18 mouse cellular contexts compared by ENCODE assay signal in genomic region chr11:61224907-61225306, GRCm38 (mm10). TPM values are rescaled to one million over a fixed set of nuclear protein-coding genes. Genes with fewer than 3 reads are reported as not detected.
"Had no signal": no experiment of that assay in that cellular context is flagged by ENCODE, and none has a peak within 500 bp of the region (broad histone marks: within the 10 kb centered on the region; RNA-seq: fewer than 3 reads in every experiment).

No protein-coding gene starts in this region.

- H3K9me3 ChIP-seq: limb, embryonic 12.5 days; limb, embryonic 15.5 days; megakaryocyte, embryonic 14.5 days; midbrain, embryonic 10.5 days; midbrain, embryonic 13.5 days had no signal

- H3K9ac ChIP-seq: limb, embryonic 12.5 days; limb, embryonic 15.5 days; liver, embryonic 14.5 days; liver, postnatal 0 days; lung, embryonic 14.5 days; midbrain, embryonic 13.5 days had no signal

- H3K27me3 ChIP-seq: limb, embryonic 12.5 days; limb, embryonic 15.5 days; midbrain, embryonic 13.5 days had no signal

- H3K4me3 ChIP-seq: limb, embryonic 12.5 days; limb, embryonic 15.5 days; megakaryocyte, embryonic 14.5 days; midbrain, embryonic 10.5 days; midbrain, embryonic 13.5 days had no signal

- H3K27ac ChIP-seq: kidney, postnatal 0 days; limb, embryonic 12.5 days; limb, embryonic 15.5 days; liver, embryonic 14.5 days; macrophage; midbrain, embryonic 10.5 days; midbrain, embryonic 13.5 days had no signal

- ATAC-seq: liver, postnatal 0 days; midbrain, embryonic 13.5 days; midbrain, embryonic 16.5 days had no signal

- H3K36me3 ChIP-seq: limb, embryonic 12.5 days; limb, embryonic 15.5 days; midbrain, embryonic 10.5 days; midbrain, embryonic 13.5 days had no signal

- DNase-seq: kidney, postnatal 36 days; layer of hippocampus, postnatal 36 days; liver, postnatal 0 days; lung, embryonic 14.5 days; thymus, adult 18-20 months; thymus, postnatal 36 days had no signal

- H3K4me2 ChIP-seq: limb, embryonic 12.5 days; limb, embryonic 15.5 days; liver, embryonic 11.5 days; lung, embryonic 14.5 days; midbrain, embryonic 13.5 days had no signal

- H3K4me1 ChIP-seq: limb, embryonic 12.5 days; midbrain, embryonic 10.5 days; midbrain, embryonic 13.5 days had no signal

RNA-seq across cellular contexts. Expression of gene Aldh3a1, which starts 17.6 kb away (rescaled TPM):
- polyA plus RNA-seq: kidney, postnatal 0 days; liver, embryonic 11.5 days; lung, embryonic 14.5 days; macrophage; midbrain, embryonic 10.5 days; midbrain, embryonic 13.5 days; neural tube, embryonic 11.5 days; neural tube, embryonic 14.5 days had no signal
